Mouse (Mus musculus): ENCODE results near the gene Ndrg3.
"Not testable (repeated sequence)": the region's sequence is repeated elsewhere in the genome, so short reads cannot be mapped to it uniquely, and the experiment has no call there.

Gene Ndrg3

GRCm38 (mm10) chr2:156996576-156996975, 4.7 kb upstream of the Ndrg3 start:
- peak; percentile 82 to 85 for DNase-seq

- peak; percentile 50 to 72 for DNase-seq
These were observed 977 bp downstream of the Ndrg3 start for GRCm38 (mm10) chr2:156990727-156991431.

- no peak for DNase-seq
These were observed 4.5 kb downstream of the Ndrg3 start for GRCm38 (mm10) chr2:156987316-156987715.

GRCm38 (mm10) chr2:156982864-156983263, 9.0 kb downstream of the Ndrg3 start:
- peak; percentile 25 to 34 for DNase-seq

- no peak for DNase-seq
These were observed 10.6 kb downstream of the Ndrg3 start for GRCm38 (mm10) chr2:156981291-156981690.

GRCm38 (mm10) chr2:156980059-156980458, 11.8 kb downstream of the Ndrg3 start:
- no peak for DNase-seq

GRCm38 (mm10) chr2:156976711-156977110, 15.1 kb downstream of the Ndrg3 start:
- DNase-seq: peak; percentile 34 to 40

GRCm38 (mm10) chr2:156974967-156975366, 16.9 kb downstream of the Ndrg3 start:
- no peak for DNase-seq

GRCm38 (mm10) chr2:156973316-156974100, 18.3 kb downstream of the Ndrg3 start:
- DNase-seq: peak; percentile 55 to 60

GRCm38 (mm10) chr2:156970253-156970652, 21.6 kb downstream of the Ndrg3 start:
- DNase-seq: peak in 1 of 2 experiments; percentile 24

GRCm38 (mm10) chr2:156968501-156968900, 23.4 kb downstream of the Ndrg3 start:
- DNase-seq: peak in 1 of 2 experiments; percentile 20

GRCm38 (mm10) chr2:156967388-156967787, 24.5 kb downstream of the Ndrg3 start:
- DNase-seq: no peak

GRCm38 (mm10) chr2:156963891-156964290, 28.0 kb downstream of the Ndrg3 start:
- no peak for DNase-seq

- no peak for DNase-seq
These were observed 33.2 kb downstream of the Ndrg3 start for GRCm38 (mm10) chr2:156958496-156959252.

- DNase-seq: no peak
These were observed 34.8 kb downstream of the Ndrg3 start for GRCm38 (mm10) chr2:156957035-156957434.

GRCm38 (mm10) chr2:156956306-156956705, 35.5 kb downstream of the Ndrg3 start:
- no peak for DNase-seq

- DNase-seq: no peak
These were observed 37.4 kb downstream of the Ndrg3 start for GRCm38 (mm10) chr2:156954463-156954862.

GRCm38 (mm10) chr2:156951301-156952094, 40.4 kb downstream of the Ndrg3 start:
- no peak for DNase-seq

- no peak for DNase-seq
These were observed 41.0 kb downstream of the Ndrg3 start for GRCm38 (mm10) chr2:156950816-156951215.

GRCm38 (mm10) chr2:156941523-156941922, 50.3 kb downstream of the Ndrg3 start:
- DNase-seq: not testable (repeated sequence)

- DNase-seq: peak; percentile 76 to 80
These were observed 51.9 kb downstream of the Ndrg3 start for GRCm38 (mm10) chr2:156939926-156940325.

- DNase-seq: no peak
These were observed 54.1 kb downstream of the Ndrg3 start for GRCm38 (mm10) chr2:156937795-156938194.
